ENCODE assay signal across 9 mouse cellular contexts in genomic region chr11:118659305-118659704, GRCm38 (mm10).
DNase-seq lines count a peak whose midpoint lies in the region; ATAC-seq and TF ChIP-seq lines count a peak whose summit lies in the region.
"Had no signal": no experiment of that assay in that cellular context is flagged by ENCODE, and none has a peak within 500 bp of the region (broad histone marks: within the 10 kb centered on the region; RNA-seq: fewer than 3 reads in every experiment).

No protein-coding gene starts in this region.

- no peak for TF ChIP-seq POLR2A in lung, adult 2 months (IDR thresholded peaks at IDR 0.05; ENCODE audit: borderline replicate concordance, extremely low read depth, low read depth, low read length)

- peak; percentile 40; the same call in 1 of the 2 replicates for TF ChIP-seq CTCF in lung, adult 2 months (IDR thresholded peaks at IDR 0.05; ENCODE audit: insufficient read depth, low read length)

- H3K4me1 ChIP-seq in lung, adult 2 months (ENCODE audit: control insufficient read depth, insufficient read depth, low read length) = no peaks in the 10 kb centered on the region
- H3K4me1 ChIP-seq: heart, embryonic 15.5 days had no signal

- WGBS in lung, adult 2 months = 17% methylated on average over 10 of the region's 10 CpGs

- H3K4me3 ChIP-seq in lung, adult 2 months (replicated peaks; ENCODE audit: extremely low read depth, low read depth, low read length) = no peak overlapping the region
- H3K4me3 ChIP-seq: heart, embryonic 15.5 days had no signal

- intact Hi-C loops in left cerebral cortex, postnatal 25 days (cut with DNase I) = no loop called here

- ATAC-seq in hematopoietic stem cell, adult 5-6 weeks (replicated peaks in 1 of 2; ENCODE audit: insufficient read depth in 1 of 2, low FRiP score in 2 of 2, low TSS enrichment in 1 of 2, low read depth in 1 of 2, poor library complexity in 2 of 2, severe bottlenecking in 2 of 2) = peak; percentile 73 to 74

- peak; percentile 29 for DNase-seq in adrenal gland, postnatal 10 days
- DNase-seq in adrenal gland, adult 8-10 months = no peak
- DNase-seq in lung, adult 2 months = no peak
- no peak for DNase-seq in lung, postnatal 25 days (ENCODE audit: low spot score)
- DNase-seq in retina, postnatal 1 day = peak; percentile 71
- no peak for DNase-seq in spleen, adult 12 weeks (ENCODE audit: low spot score)
- DNase-seq in left cerebral cortex, postnatal 25 days (ENCODE audit: low spot score in 2 of 2) = no peak

Comparison
In these comparisons a context has a peak if more than half of its experiments do, and no peak if none do; other contexts are left out.
1. DNase-seq: peak in adrenal gland, postnatal 10 days (single experiment) and retina, postnatal 1 day (single experiment); none in adrenal gland, adult 8-10 months (single experiment), lung, adult 2 months (single experiment), lung, postnatal 25 days (single experiment), spleen, adult 12 weeks (single experiment) and left cerebral cortex, postnatal 25 days (0 of 2).